30 mouse cellular contexts compared by ENCODE assay signal in genomic region chr7:115944250-115944649, GRCm38 (mm10).
DNase-seq lines count a peak whose midpoint lies in the region; ATAC-seq lines count a peak whose summit lies in the region.
"Had no signal": no experiment of that assay in that cellular context is flagged by ENCODE, and none has a peak within 500 bp of the region (broad histone marks: within the 10 kb centered on the region; RNA-seq: fewer than 3 reads in every experiment).

No protein-coding gene starts in this region.

- peak overlapping the region; percentile 77 for H3K27ac ChIP-seq in lung, embryonic 15.5 days
- peak overlapping the region; percentile 30; the same call in 1 of the 2 replicates for H3K27ac ChIP-seq in limb, embryonic 10.5 days
- H3K27ac ChIP-seq: embryonic facial prominence, embryonic 10.5 days; embryonic facial prominence, embryonic 13.5 days; forebrain, embryonic 12.5 days; forebrain, embryonic 15.5 days; gastrocnemius, adult 2 months; heart, embryonic 15.5 days; hindbrain, embryonic 10.5 days; hindbrain, embryonic 13.5 days had no signal

- no peaks in the 10 kb centered on the region for H3K27me3 ChIP-seq in lung, embryonic 15.5 days
- no peaks in the 10 kb centered on the region for H3K27me3 ChIP-seq in limb, embryonic 10.5 days (ENCODE audit: low read depth, poor library complexity, severe bottlenecking)
- H3K27me3 ChIP-seq: embryonic facial prominence, embryonic 13.5 days; forebrain, embryonic 12.5 days; forebrain, embryonic 15.5 days; heart, embryonic 12.5 days; heart, embryonic 15.5 days; hindbrain, embryonic 13.5 days had no signal

- no peak overlapping the region for H3K9ac ChIP-seq in lung, embryonic 15.5 days
- H3K9ac ChIP-seq: embryonic facial prominence, embryonic 13.5 days; forebrain, embryonic 12.5 days; forebrain, embryonic 15.5 days; heart, embryonic 12.5 days; heart, embryonic 15.5 days; hindbrain, embryonic 13.5 days had no signal

- no peaks in the 10 kb centered on the region for H3K9me3 ChIP-seq in lung, embryonic 15.5 days
- no peaks in the 10 kb centered on the region; the same call in 1 of the 2 replicates for H3K9me3 ChIP-seq in limb, embryonic 10.5 days (replicated peaks)
- H3K9me3 ChIP-seq: embryonic facial prominence, embryonic 10.5 days; embryonic facial prominence, embryonic 13.5 days; forebrain, embryonic 12.5 days; forebrain, embryonic 15.5 days; heart, embryonic 12.5 days; heart, embryonic 15.5 days; hindbrain, embryonic 10.5 days; hindbrain, embryonic 13.5 days had no signal

- no peaks in the 10 kb centered on the region for H3K36me3 ChIP-seq in lung, embryonic 15.5 days
- peaks cover 3% of the 10 kb centered on the region; the same call in 1 of the 2 replicates for H3K36me3 ChIP-seq in limb, embryonic 10.5 days
- H3K36me3 ChIP-seq: embryonic facial prominence, embryonic 10.5 days; embryonic facial prominence, embryonic 13.5 days; heart, embryonic 15.5 days; hindbrain, embryonic 10.5 days; hindbrain, embryonic 13.5 days had no signal

- H3K4me2 ChIP-seq in lung, embryonic 15.5 days: no peak overlapping the region; the same call in 1 of the 2 replicates
- H3K4me2 ChIP-seq: embryonic facial prominence, embryonic 13.5 days; forebrain, embryonic 12.5 days; forebrain, embryonic 15.5 days; heart, embryonic 12.5 days; heart, embryonic 15.5 days; hindbrain, embryonic 13.5 days had no signal

- no peak overlapping the region for H3K4me3 ChIP-seq in lung, embryonic 15.5 days
- H3K4me3 ChIP-seq in limb, embryonic 10.5 days: no peak overlapping the region
- H3K4me3 ChIP-seq: embryonic facial prominence, embryonic 10.5 days; embryonic facial prominence, embryonic 13.5 days; erythroblast, embryonic 14.5 days; forebrain, embryonic 12.5 days; forebrain, embryonic 15.5 days; gastrocnemius, adult 2 months; heart, embryonic 12.5 days; heart, embryonic 15.5 days; hindbrain, embryonic 10.5 days; hindbrain, embryonic 13.5 days had no signal

- ATAC-seq in lung, embryonic 15.5 days (ENCODE audit: borderline replicate concordance, extremely low read depth, low FRiP score, low TSS enrichment): peak; percentile 64; the same call in 1 of the 2 replicates
- no peak for ATAC-seq in frontal cortex, adult (ENCODE audit: low TSS enrichment)
- ATAC-seq in monocyte, adult 5-6 weeks (replicated peaks; ENCODE audit: insufficient number of reproducible peaks, low FRiP score, low TSS enrichment, poor library complexity, severe bottlenecking): no peak
- ATAC-seq: CD4-positive, CD25-positive, alpha-beta regulatory T cell, adult 4 months; forebrain, embryonic 15.5 days had no signal

- peaks cover 3% of the 10 kb centered on the region; the same call in 1 of the 2 replicates for H3K4me1 ChIP-seq in lung, embryonic 15.5 days
- peaks cover 40% of the 10 kb centered on the region for H3K4me1 ChIP-seq in limb, embryonic 10.5 days
- H3K4me1 ChIP-seq: embryonic facial prominence, embryonic 13.5 days; hindbrain, embryonic 13.5 days had no signal

- no peak for DNase-seq in lung, postnatal 4 days
- DNase-seq in lung, postnatal 36 days: peak; percentile 4
- DNase-seq in lung, adult 18-20 months: no peak
- peak; percentile 40 for DNase-seq in forelimb bud, embryonic 11.5 days (ENCODE audit: low read depth, low spot score)
- no peak for DNase-seq in limb, embryonic 10.5 days (ENCODE audit: low spot score)
- DNase-seq: adrenal gland, adult 2 months; adrenal gland, postnatal 14 days; cerebellum, adult 11 months; cerebellum, adult 2 months; cerebellum, adult 9-11 months; cerebellum, postnatal 25 days; embryo, embryonic 11 days; gastrocnemius, adult 2 months; gastrocnemius, postnatal 14 days; heart, adult 11 months; heart, postnatal 10 days; heart, postnatal 36 days had no signal

- WGBS in lung, embryonic 15.5 days: 58% methylated on average over 5 of the region's 5 CpGs
- WGBS in limb, embryonic 10.5 days: 78% methylated on average over 5 of the region's 5 CpGs

Comparison
In these comparisons a context has a peak if more than half of its experiments do, and no peak if none do; other contexts are left out.
1. DNase-seq: peak in lung, postnatal 36 days (single experiment) and forelimb bud, embryonic 11.5 days (single experiment); none in lung, postnatal 4 days (0 of 2), lung, adult 18-20 months (0 of 2) and limb, embryonic 10.5 days (single experiment).